Mouse (Mus musculus) hindbrain, embryonic 13.5 days (tissue): ENCODE data around the gene Gm38100. TPM values are rescaled to one million over a fixed set of nuclear protein-coding genes. Genes with fewer than 3 reads are reported as not detected.

Experiments
- ATAC-seq: fragments of 200-750 bp; cut with Nextera tagmentation; 2 replicates; pipeline ENCODE4 v1.8.0; 2017; ENCODE audit warnings: moderate TSS enrichment; ENCODE audit not compliant: low FRiP score
- H3K27ac ChIP-seq: fragments of 300-500 bp; sonication (generic); 2 replicates; pipeline ENCODE4 v1.5.1; 2015; ENCODE audit warnings: inconsistent platforms, mild to moderate bottlenecking, moderate library complexity
- H3K27me3 ChIP-seq: fragments of 300-500 bp; sonication (generic); 2 replicates; pipeline ENCODE4 v1.6.1; 2015; ENCODE audit warnings: mild to moderate bottlenecking, inconsistent platforms
- H3K36me3 ChIP-seq: fragments of 300-500 bp; sonication (generic); 2 replicates; pipeline ENCODE4 v1.6.1; 2015; ENCODE audit warnings: mild to moderate bottlenecking, inconsistent platforms
- H3K4me1 ChIP-seq: fragments of 300-500 bp; sonication (generic); replicated peaks from 2 replicates; pipeline ENCODE4 v1.6.1; 2015; ENCODE audit warnings: inconsistent platforms
- H3K4me2 ChIP-seq: fragments of 300-500 bp; sonication (generic); 2 replicates; pipeline ENCODE4 v1.6.1; 2015; ENCODE audit warnings: inconsistent platforms, mild to moderate bottlenecking, moderate library complexity
- H3K4me3 ChIP-seq: fragments of 300-500 bp; sonication (generic); 2 replicates; pipeline ENCODE4 v1.5.1; 2015; ENCODE audit warnings: mild to moderate bottlenecking, inconsistent platforms
- H3K9ac ChIP-seq: fragments of 300-500 bp; sonication (generic); 2 replicates; pipeline ENCODE4 v1.6.1; 2015; ENCODE audit warnings: mild to moderate bottlenecking, inconsistent platforms
- H3K9me3 ChIP-seq: fragments of 300-500 bp; sonication (generic); 2 replicates; pipeline ENCODE4 v1.6.1; 2016; ENCODE audit warnings: inconsistent platforms
- WGBS: fragments of 180-500 bp; shearing (Covaris S2); methylation state at CpG from one replicate; pipeline ENCODE4 v1.1.7; 2015; 5-methylcytosine and 5-hydroxymethylcytosine counted together
- polyA plus RNA-seq: library from polyadenylated mRNA; unstranded; fragments of >200 nt; fragmentation: Nextera tagmentation; extraction: Ambion mirVana; gene quantifications from 2 replicates; pipeline ENCODE4 v1.2.1, GENCODE M21; 2015

Gm38100 gene
- polyA plus RNA-seq, 1 experiment from 2014 or later = not detected

GRCm38 (mm10) chr1:175923848-175924787, 4.0 kb downstream of the Gm38100 start:
- Histone ChIP-seq H3K4me1 (no peaks in the 10 kb centered on the region), H3K36me3 (no peaks in the 10 kb centered on the region), H3K4me2 (no peak overlapping the region), H3K27ac (no peak overlapping the region), H3K9me3 (peaks cover 3% of the 10 kb centered on the region; the same call in 1 of the 2 replicates), H3K27me3 (no peaks in the 10 kb centered on the region), H3K4me3 (no peak overlapping the region), H3K9ac (no peak overlapping the region)
- WGBS = 52% methylated on average over 7 of the region's 7 CpGs
- no peak for ATAC-seq

GRCm38 (mm10) chr1:175931391-175931790, 11.3 kb downstream of the Gm38100 start:
- no peak overlapping the region for H3K4me2 ChIP-seq
- WGBS = 99% methylated on average over 5 of the region's 5 CpGs
- H3K4me3 ChIP-seq = no peak overlapping the region
- no peak overlapping the region for H3K27ac ChIP-seq
- H3K27me3 ChIP-seq = no peaks in the 10 kb centered on the region
- H3K9me3 ChIP-seq = peaks cover 3% of the 10 kb centered on the region; the same call in 1 of the 2 replicates
- H3K9ac ChIP-seq = no peak overlapping the region
- ATAC-seq = no peak
- peaks cover 3% of the 10 kb centered on the region; the same call in 1 of the 2 replicates for H3K4me1 ChIP-seq
- H3K36me3 ChIP-seq = no peaks in the 10 kb centered on the region

GRCm38 (mm10) chr1:175936282-175936737, 16.2 kb downstream of the Gm38100 start:
- Histone ChIP-seq H3K4me2 (peak overlapping the region; percentile 43), H3K27ac (no peak overlapping the region), H3K9me3 (no peaks in the 10 kb centered on the region), H3K36me3 (no peaks in the 10 kb centered on the region), H3K27me3 (no peaks in the 10 kb centered on the region), H3K4me3 (peak overlapping the region; percentile 15; the same call in 1 of the 2 replicates), H3K9ac (peak overlapping the region; percentile 51; the same call in 1 of the 2 replicates), H3K4me1 (peaks cover 3% of the 10 kb centered on the region; the same call in 1 of the 2 replicates)
- WGBS = 12% methylated on average over 11 of the region's 11 CpGs
- ATAC-seq = peak; percentile 76

GRCm38 (mm10) chr1:175938731-175939130, 18.6 kb downstream of the Gm38100 start:
- H3K9ac ChIP-seq = no peak overlapping the region
- WGBS = 75% methylated on average over 3 of the region's 3 CpGs
- no peak for ATAC-seq
- H3K27ac ChIP-seq = no peak overlapping the region
- no peaks in the 10 kb centered on the region for H3K36me3 ChIP-seq
- no peaks in the 10 kb centered on the region for H3K9me3 ChIP-seq
- no peak overlapping the region for H3K4me3 ChIP-seq
- no peak overlapping the region for H3K4me2 ChIP-seq
- no peaks in the 10 kb centered on the region for H3K27me3 ChIP-seq
- H3K4me1 ChIP-seq = peaks cover 3% of the 10 kb centered on the region; the same call in 1 of the 2 replicates

- H3K9me3 ChIP-seq = no peaks in the 10 kb centered on the region
- 92% methylated on average over 7 of the region's 7 CpGs for WGBS
- no peak overlapping the region for H3K4me3 ChIP-seq
- no peak for ATAC-seq
- H3K36me3 ChIP-seq = no peaks in the 10 kb centered on the region
- no peaks in the 10 kb centered on the region for H3K27me3 ChIP-seq
- no peak overlapping the region for H3K27ac ChIP-seq
- H3K4me2 ChIP-seq = no peak overlapping the region
- H3K4me1 ChIP-seq = peaks cover 7% of the 10 kb centered on the region
- no peak overlapping the region for H3K9ac ChIP-seq
Measured at GRCm38 (mm10) chr1:175943168-175943567, 23.0 kb downstream of the Gm38100 start.

DNA sequence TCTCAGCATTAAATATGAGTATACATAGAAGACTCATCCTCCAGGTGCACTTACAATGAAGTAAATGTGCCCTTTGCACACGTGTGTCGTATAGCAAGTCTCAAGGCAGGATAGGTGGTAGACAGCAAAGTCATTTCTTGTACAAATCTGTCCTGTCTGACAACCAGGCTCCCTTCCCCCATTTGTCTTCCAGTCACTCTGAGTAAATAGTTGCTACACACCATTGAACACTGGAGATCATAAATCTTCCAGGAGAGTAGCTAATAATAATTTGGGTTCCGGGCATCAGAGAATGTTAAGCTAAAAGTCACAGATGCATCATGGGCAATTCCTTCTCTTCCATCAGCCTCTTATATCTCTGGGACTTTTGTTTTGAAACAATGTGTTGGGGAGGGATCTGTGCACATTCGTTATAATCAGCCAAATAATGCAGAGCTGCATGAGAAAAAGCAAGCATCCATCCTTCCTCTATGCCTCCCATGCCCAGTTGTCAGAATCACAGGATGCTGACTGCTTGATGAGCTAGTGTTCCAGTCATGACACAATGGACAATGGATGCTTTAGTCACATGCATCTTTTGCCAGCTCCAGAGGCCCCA, 26.7 kb downstream of the Gm38100 start:
- 48% methylated on average over 4 of the region's 4 CpGs for whole genome bisulfite sequencing
- no peaks in the 10 kb centered on the region for H3K9me3 ChIP-seq
- H3K4me1 ChIP-seq = peaks cover 7% of the 10 kb centered on the region
- H3K36me3 ChIP-seq = no peaks in the 10 kb centered on the region
- no peak overlapping the region for H3K4me3 ChIP-seq
- no peak overlapping the region for H3K9ac ChIP-seq
- H3K27me3 ChIP-seq = no peaks in the 10 kb centered on the region
- H3K4me2 ChIP-seq = no peak overlapping the region
- peak; percentile 64; the same call in 1 of the 2 replicates for ATAC-seq
- peak overlapping the region; percentile 42; the same call in 1 of the 2 replicates for H3K27ac ChIP-seq

- no peak overlapping the region for H3K27ac ChIP-seq
- no peak overlapping the region for H3K4me3 ChIP-seq
- 77% methylated on average over 3 of the region's 3 CpGs for WGBS
- peaks cover 7% of the 10 kb centered on the region for H3K4me1 ChIP-seq
- no peaks in the 10 kb centered on the region for H3K27me3 ChIP-seq
- no peak overlapping the region for H3K4me2 ChIP-seq
- H3K9ac ChIP-seq = no peak overlapping the region
- no peak for ATAC-seq
- no peaks in the 10 kb centered on the region for H3K36me3 ChIP-seq
- no peaks in the 10 kb centered on the region for H3K9me3 ChIP-seq
Measured at GRCm38 (mm10) chr1:175950421-175950820, 30.3 kb downstream of the Gm38100 start.

DNA sequence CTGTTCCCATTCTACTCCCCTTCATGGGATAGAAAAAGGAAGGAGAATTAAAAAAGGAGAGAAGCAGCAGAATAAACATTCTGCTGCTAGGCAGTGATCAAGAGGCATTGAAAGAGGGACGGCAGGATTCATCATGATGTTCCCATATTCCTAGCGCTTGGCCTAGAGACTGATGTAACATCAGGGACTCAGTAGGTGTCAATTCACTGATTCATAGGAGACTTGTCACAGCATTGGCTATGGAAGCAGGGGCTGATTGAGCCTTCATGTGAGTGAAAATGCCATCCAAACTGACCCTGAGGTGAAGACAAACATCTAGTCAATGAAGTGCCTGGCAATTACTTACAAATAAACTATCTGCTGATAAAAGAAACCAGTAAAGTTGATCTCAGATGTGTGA, 30.7 kb downstream of the Gm38100 start:
- no peak overlapping the region for H3K9ac ChIP-seq
- H3K9me3 ChIP-seq = no peaks in the 10 kb centered on the region
- H3K4me1 ChIP-seq = peaks cover 7% of the 10 kb centered on the region
- ATAC-seq = no peak
- no peaks in the 10 kb centered on the region for H3K36me3 ChIP-seq
- H3K27me3 ChIP-seq = no peaks in the 10 kb centered on the region
- 87% methylated on average over 2 of the region's 2 CpGs for WGBS
- H3K27ac ChIP-seq = no peak overlapping the region
- H3K4me2 ChIP-seq = no peak overlapping the region
- H3K4me3 ChIP-seq = no peak overlapping the region

DNA sequence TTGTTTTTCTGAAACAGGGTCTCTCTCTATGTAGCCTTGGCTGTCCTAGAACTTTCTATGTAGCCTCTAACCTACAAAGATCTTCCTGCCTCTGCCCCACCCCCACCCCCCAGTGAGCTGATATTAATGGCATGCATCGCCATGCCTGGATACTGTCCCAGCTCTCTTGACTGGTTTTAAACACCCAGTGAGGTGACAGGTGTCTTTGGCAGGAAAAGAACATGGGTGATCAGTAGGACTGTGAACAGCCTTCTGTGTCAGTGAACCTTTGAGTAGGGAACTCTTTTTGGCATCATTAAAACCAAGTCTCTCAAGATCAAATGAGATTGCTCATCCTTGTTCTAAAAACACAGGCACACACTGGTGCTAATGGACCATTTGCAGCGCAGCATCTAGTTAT, 41.7 kb downstream of the Gm38100 start:
- Histone ChIP-seq H3K27me3 (no peaks in the 10 kb centered on the region), H3K4me3 (no peak overlapping the region), H3K27ac (no peak overlapping the region), H3K9me3 (no peaks in the 10 kb centered on the region), H3K4me2 (no peak overlapping the region), H3K4me1 (no peaks in the 10 kb centered on the region), H3K9ac (no peak overlapping the region), H3K36me3 (no peaks in the 10 kb centered on the region)
- WGBS = 94% methylated on average over 2 of the region's 2 CpGs
- ATAC-seq = no peak

DNA sequence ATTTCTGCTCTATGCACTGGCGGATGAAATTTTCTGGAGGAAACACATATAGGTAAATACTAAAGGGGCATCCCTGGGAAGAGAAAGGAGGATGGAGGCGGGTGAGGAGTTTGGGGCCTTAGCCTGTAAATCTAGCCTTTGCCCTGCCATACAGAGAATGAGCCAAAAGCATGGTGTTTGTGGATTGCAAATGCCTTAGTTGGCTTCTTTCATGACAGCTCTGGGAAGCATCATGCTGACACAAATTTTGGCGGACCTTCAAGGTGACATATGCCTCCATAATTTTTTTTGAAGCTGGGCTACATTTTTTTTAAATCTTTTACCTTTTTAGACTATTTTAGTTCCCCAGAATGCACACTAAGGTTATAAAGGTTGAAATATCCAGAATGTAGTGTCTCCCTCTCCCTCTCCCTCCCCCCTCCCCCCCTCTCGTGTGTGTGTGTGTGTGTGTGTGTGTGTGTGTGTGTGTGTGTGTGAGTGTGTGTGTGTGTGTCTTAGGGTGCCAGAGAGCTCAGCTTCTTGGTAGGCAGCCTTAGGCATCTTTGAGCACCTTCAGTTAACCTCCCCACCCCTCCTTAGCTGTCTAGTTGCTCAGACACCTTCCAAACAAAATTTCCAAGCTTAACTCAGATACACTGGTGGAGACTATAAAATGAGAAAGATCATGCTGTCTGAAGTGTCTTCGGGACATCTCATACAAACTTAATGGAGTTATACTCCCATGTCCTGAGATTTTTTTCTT, 47.0 kb downstream of the Gm38100 start:
- H3K36me3 ChIP-seq = no peaks in the 10 kb centered on the region
- peaks cover 3% of the 10 kb centered on the region; the same call in 1 of the 2 replicates for H3K9me3 ChIP-seq
- no peak overlapping the region for H3K27ac ChIP-seq
- no peak for ATAC-seq
- H3K4me2 ChIP-seq = no peak overlapping the region
- H3K9ac ChIP-seq = no peak overlapping the region
- H3K4me1 ChIP-seq = no peaks in the 10 kb centered on the region
- no peaks in the 10 kb centered on the region for H3K27me3 ChIP-seq
- 93% methylated on average over 5 of the region's 5 CpGs for WGBS
- no peak overlapping the region for H3K4me3 ChIP-seq

DNA sequence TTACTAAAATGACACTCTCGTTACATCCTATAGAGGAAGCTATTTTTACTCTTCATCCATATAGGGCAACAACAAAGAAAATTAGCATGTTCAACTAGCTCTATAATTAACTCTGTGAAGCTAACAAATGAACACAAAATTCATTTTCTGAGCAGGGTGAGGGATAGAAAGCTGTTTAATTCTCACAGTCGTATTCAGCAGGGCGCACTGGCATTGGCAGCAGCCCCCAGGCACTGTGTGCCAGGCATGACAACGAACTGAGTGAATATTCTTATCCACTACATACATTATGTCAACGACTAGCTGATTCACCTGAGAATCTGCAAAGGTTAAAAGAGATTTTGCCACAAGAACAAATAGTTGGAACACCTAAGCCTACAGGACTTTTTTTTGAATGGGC, 50.6 kb downstream of the Gm38100 start:
- WGBS = 62% methylated on average over 5 of the region's 5 CpGs

More for the DNA sequence above, 50.6 kb downstream of the Gm38100 start:
- Histone ChIP-seq H3K4me1 (no peaks in the 10 kb centered on the region), H3K4me3 (no peak overlapping the region), H3K27ac (no peak overlapping the region), H3K4me2 (no peak overlapping the region), H3K9me3 (peaks cover 3% of the 10 kb centered on the region; the same call in 1 of the 2 replicates), H3K36me3 (no peaks in the 10 kb centered on the region), H3K27me3 (no peaks in the 10 kb centered on the region), H3K9ac (no peak overlapping the region)
- no peak for ATAC-seq
